Mouse (Mus musculus) heart, embryonic 16.5 days (tissue): ENCODE results near the gene Ccdc105. TPM values are rescaled to one million over a fixed set of nuclear protein-coding genes. Genes with fewer than 3 reads are reported as not detected.

Experiments
- ATAC-seq: fragments of 200-750 bp; cut with Nextera tagmentation; replicated peaks from 2 replicates; pipeline ENCODE4 v1.8.0; 2017; ENCODE audit warnings: moderate number of reproducible peaks; ENCODE audit not compliant: insufficient read depth, low FRiP score; ENCODE audit errors: extremely low read depth
- H3K27ac ChIP-seq: fragments of 300-500 bp; sonication (generic); 2 replicates; pipeline ENCODE4 v1.5.1; 2014; ENCODE audit warnings: mild to moderate bottlenecking, low read length, control low read depth, moderate library complexity
- H3K27me3 ChIP-seq: fragments of 300-500 bp; sonication (generic); 2 replicates; pipeline ENCODE4 v1.6.1; 2014; ENCODE audit warnings: low read length, mixed read lengths; ENCODE audit not compliant: control insufficient read depth, insufficient read depth
- H3K36me3 ChIP-seq: fragments of 300-500 bp; sonication (generic); 2 replicates; pipeline ENCODE4 v1.6.1; 2014; ENCODE audit not compliant: control insufficient read depth, insufficient read depth
- H3K4me1 ChIP-seq: fragments of 300-500 bp; sonication (generic); 2 replicates; pipeline ENCODE4 v1.6.1; 2014; ENCODE audit warnings: low read length, mixed read lengths; ENCODE audit not compliant: control insufficient read depth, insufficient read depth
- H3K4me2 ChIP-seq: fragments of 300-500 bp; sonication (generic); 2 replicates; pipeline ENCODE4 v1.6.1; 2014; ENCODE audit warnings: low read depth, mild to moderate bottlenecking, control low read depth, low read length
- H3K4me3 ChIP-seq: fragments of 300-500 bp; sonication (generic); 2 replicates; pipeline ENCODE4 v1.5.1; 2014; ENCODE audit warnings: mild to moderate bottlenecking, control low read depth, low read length
- H3K9ac ChIP-seq: fragments of 300-500 bp; sonication (generic); 2 replicates; pipeline ENCODE4 v1.6.1; 2014; ENCODE audit warnings: low read length, control low read depth
- H3K9me3 ChIP-seq: fragments of 300-500 bp; sonication (generic); replicated peaks from 2 replicates; pipeline ENCODE4 v1.6.1; 2016; ENCODE audit warnings: low read length; ENCODE audit not compliant: control insufficient read depth
- WGBS: fragments of 180-500 bp; shearing (Covaris S2); extraction: QIAGEN DNeasy Blood & Tissue Kit; methylation state at CpG from one replicate; pipeline ENCODE4 v1.1.7; 2014; 5-methylcytosine and 5-hydroxymethylcytosine counted together
- polyA plus RNA-seq: library from polyadenylated mRNA; unstranded; fragments of >200 nt; fragmentation: Nextera tagmentation; extraction: Ambion mirVana; gene quantifications from 2 replicates; pipeline ENCODE4 v1.2.1, GENCODE M21; 2015

Gene Ccdc105
- polyA plus RNA-seq, 1 experiment from 2014 or later = not detected

DNA sequence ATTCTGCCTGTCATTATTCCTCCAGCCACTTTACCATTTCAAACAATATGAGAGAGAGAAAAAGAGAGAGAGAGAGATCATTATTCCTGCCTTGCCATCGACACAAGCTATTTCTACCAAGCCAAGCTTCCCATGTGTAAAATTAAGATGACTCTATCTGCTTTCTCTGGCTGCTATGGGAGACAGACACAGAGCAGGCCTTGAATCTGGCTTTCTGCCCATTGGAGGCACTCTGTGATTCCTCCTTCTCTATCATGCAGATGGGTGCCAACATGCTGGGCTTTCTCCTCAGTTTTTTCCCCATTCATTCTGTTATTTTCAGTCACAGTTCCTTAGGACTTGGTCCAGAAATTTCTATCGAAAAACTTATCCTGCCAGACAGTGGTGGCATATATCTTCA, 30.2 kb downstream of the Ccdc105 start:
- 61% methylated on average over 2 of the region's 2 CpGs for WGBS
- Histone ChIP-seq H3K9me3 (no peaks in the 10 kb centered on the region), H3K9ac (no peak overlapping the region), H3K27ac (no peak overlapping the region), H3K36me3 (no peaks in the 10 kb centered on the region), H3K4me1 (no peaks in the 10 kb centered on the region), H3K27me3 (no peaks in the 10 kb centered on the region), H3K4me2 (no peak overlapping the region), H3K4me3 (no peak overlapping the region)
- no peak for ATAC-seq

DNA sequence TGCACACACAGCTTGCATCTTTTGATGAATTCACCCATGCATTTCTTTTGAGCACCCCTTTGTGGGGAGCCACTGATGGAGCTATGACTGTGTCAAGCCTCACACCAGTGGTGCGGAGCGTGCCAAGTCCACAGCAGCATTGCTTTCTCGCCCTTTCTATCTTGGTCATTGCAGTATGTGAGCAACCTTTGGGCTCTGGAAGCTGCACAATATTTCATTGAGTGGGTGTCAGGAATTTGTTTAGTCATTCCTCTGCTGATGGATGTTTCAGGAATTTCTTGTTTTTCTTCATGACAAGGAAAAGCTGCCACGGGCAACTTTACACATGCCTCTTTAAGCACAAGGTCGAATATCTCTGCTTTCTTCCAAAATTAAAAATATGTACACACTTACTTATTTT, 30.8 kb downstream of the Ccdc105 start:
- no peak overlapping the region for H3K9ac ChIP-seq
- H3K4me1 ChIP-seq = no peaks in the 10 kb centered on the region
- no peaks in the 10 kb centered on the region for H3K9me3 ChIP-seq
- no peaks in the 10 kb centered on the region for H3K27me3 ChIP-seq
- H3K4me2 ChIP-seq = no peak overlapping the region
- H3K36me3 ChIP-seq = no peaks in the 10 kb centered on the region
- no peak for ATAC-seq
- H3K4me3 ChIP-seq = no peak overlapping the region
- WGBS = 66% methylated on average over 5 of the region's 5 CpGs
- no peak overlapping the region for H3K27ac ChIP-seq

DNA sequence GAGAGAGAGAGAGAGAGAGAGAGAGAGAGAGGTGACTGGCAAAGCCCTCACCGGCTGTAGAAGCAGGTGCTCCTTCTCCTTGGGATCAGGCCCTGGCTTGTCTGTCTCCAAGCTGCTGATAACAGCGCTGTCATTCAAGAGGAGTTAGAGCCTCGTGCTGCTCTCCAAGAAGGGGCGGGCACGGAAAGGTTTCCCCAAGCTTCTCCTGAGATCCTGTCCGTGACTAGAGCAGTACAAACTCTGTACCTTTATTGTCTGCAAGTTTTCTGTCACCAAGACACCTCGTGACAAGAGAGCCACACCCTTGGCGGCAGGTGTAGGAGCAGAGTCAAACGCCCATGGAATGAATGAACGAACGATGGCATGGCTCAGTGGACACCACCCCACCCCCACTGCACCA, 34.8 kb downstream of the Ccdc105 start, which contains the start of gene Casp14:
Gene Casp14, minus strand, starts transcription at position 239 of the 400 bp plus-strand sequence.
- no peak within 1 kb of the TSS for H3K4me2 ChIP-seq
- no peak within 1 kb of the TSS for H3K4me3 ChIP-seq
- WGBS = 42% methylated on average over 11 of the region's 11 CpGs
- H3K9me3 ChIP-seq = no peaks in the 10 kb centered on the region
- no peak for ATAC-seq
- no peaks in the 10 kb centered on the region for H3K36me3 ChIP-seq
- H3K4me1 ChIP-seq = no peaks in the 10 kb centered on the region
- H3K27me3 ChIP-seq = no peaks in the 10 kb centered on the region
- H3K27ac ChIP-seq = no peak within 1 kb of the TSS
- H3K9ac ChIP-seq = no peak within 1 kb of the TSS

DNA sequence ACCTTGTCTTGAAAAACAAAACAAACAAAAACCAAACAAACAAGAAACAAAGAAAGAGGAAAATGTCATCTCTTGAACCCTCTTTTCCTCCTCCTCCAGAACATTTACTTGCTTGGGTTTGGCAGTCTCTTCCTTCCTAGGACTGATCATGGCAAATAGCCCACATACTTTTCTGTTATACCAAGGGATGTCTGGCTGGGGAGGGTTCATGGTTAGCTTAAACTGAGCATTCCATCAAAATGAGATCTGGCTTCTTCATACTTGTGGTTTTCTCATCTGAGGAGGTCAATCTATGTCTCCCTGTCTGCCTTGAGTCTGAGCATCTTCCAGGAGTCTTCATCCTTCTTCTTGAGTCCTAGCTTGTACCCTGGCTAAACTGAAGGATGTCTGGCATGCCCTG, 36.6 kb downstream of the Ccdc105 start:
- Histone ChIP-seq H3K36me3 (no peaks in the 10 kb centered on the region), H3K27ac (no peak overlapping the region), H3K4me3 (no peak overlapping the region), H3K9me3 (no peaks in the 10 kb centered on the region), H3K9ac (no peak overlapping the region), H3K27me3 (no peaks in the 10 kb centered on the region), H3K4me2 (no peak overlapping the region), H3K4me1 (no peaks in the 10 kb centered on the region)
- no peak for ATAC-seq

DNA sequence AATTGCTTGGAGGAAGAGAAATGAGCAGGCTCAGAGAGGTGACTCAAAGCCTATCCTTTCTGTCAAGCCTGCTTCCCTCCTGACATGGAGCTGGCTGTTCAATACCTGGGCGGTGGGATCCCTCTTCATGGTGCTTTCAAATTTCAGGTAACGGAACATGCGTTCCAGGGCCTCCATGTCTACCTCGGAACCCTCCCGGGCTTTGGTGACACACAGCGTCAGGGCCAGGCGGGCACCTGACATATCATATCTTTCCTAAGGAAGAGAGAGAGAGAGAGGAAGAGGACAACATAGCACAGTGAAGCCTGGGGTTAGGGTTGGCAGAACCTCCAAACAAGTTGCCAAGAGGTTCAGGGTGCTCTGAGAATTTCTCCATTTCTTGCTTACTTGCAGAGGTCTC, 37.7 kb downstream of the Ccdc105 start:
- Histone ChIP-seq H3K36me3 (no peaks in the 10 kb centered on the region), H3K4me2 (no peak overlapping the region), H3K4me3 (no peak overlapping the region), H3K27me3 (no peaks in the 10 kb centered on the region), H3K27ac (no peak overlapping the region), H3K9me3 (no peaks in the 10 kb centered on the region), H3K4me1 (no peaks in the 10 kb centered on the region), H3K9ac (no peak overlapping the region)
- ATAC-seq = no peak
- 86% methylated on average over 7 of the region's 7 CpGs for WGBS

DNA sequence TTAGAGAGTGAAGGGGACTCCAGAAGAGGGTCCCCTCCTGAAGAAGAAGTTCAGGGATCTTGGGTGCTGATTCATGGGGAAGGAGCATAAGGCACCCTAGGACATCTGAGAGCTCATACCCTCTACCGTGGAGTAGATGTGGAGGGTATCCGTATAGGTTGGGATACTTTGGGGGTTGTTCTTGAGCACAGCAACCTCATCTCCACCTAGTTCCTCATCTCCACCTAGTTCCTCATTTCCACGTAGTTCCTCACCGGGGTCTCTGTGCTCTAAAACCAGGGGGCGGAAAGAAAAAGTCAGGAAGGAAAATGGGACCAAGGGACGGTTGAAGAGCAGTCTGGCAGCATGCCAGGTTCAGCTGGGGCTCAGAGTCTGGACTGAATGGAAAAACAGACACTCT, 38.7 kb downstream of the Ccdc105 start:
- Histone ChIP-seq H3K4me1 (no peaks in the 10 kb centered on the region), H3K4me2 (no peak overlapping the region), H3K9me3 (no peaks in the 10 kb centered on the region), H3K36me3 (no peaks in the 10 kb centered on the region), H3K27me3 (no peaks in the 10 kb centered on the region), H3K4me3 (no peak overlapping the region), H3K27ac (no peak overlapping the region), H3K9ac (no peak overlapping the region)
- no peak for ATAC-seq
- 67% methylated on average over 6 of the region's 6 CpGs for WGBS

DNA sequence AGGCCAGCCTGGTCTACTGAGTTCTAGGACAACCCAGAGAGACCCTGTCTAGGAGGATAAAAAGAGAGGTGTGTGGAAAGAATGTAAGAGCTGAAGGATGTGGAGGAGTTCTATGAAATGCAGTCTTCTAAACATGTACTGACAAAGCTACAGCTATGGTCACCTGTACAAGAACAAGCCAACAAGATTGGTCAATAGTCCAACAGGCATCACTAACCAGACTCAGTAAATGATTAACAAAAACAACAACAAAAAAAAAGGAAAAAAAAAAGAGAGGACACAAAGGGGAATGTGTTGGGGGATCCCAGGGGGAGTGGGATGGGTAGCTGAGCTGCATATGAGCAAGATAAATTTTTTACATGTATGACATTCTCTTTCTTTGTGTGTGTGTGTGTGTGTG, 42.2 kb downstream of the Ccdc105 start:
- Histone ChIP-seq H3K4me1 (no peaks in the 10 kb centered on the region), H3K27me3 (no peaks in the 10 kb centered on the region), H3K4me2 (no peak overlapping the region), H3K9ac (no peak overlapping the region), H3K36me3 (no peaks in the 10 kb centered on the region), H3K27ac (no peak overlapping the region), H3K9me3 (no peaks in the 10 kb centered on the region), H3K4me3 (no peak overlapping the region)
- ATAC-seq = no peak

DNA sequence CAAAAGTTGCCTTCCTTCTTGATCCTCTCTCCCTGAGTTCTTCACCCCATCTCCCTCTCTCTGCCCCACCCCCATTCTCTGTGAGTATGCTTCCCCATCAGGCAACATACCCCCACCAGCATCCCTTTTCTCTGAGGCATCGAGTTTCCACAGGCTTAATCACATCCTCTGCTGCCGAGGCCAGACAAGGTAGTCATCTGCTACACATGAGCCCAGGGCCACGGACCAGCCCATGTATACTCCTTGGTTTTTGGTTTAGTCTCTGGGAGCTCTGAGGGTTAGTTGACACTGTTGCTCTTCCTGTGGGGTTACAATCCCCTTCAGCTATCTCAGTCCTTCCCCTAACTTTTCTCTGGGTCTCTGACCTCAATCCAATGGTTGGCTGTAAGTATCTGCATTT, 52.0 kb downstream of the Ccdc105 start:
- Histone ChIP-seq H3K27me3 (no peaks in the 10 kb centered on the region), H3K4me3 (no peak overlapping the region), H3K36me3 (no peaks in the 10 kb centered on the region), H3K4me1 (no peaks in the 10 kb centered on the region), H3K9me3 (no peaks in the 10 kb centered on the region), H3K27ac (no peak overlapping the region), H3K9ac (no peak overlapping the region), H3K4me2 (no peak overlapping the region)
- 43% methylated on average over 3 of the region's 3 CpGs for WGBS
- no peak for ATAC-seq
